Mouse (Mus musculus): ENCODE measurements around the gene Zbtb46.
"Not testable (repeated sequence)": the region's sequence is repeated elsewhere in the genome, so short reads cannot be mapped to it uniquely, and the experiment has no call there.

Gene Zbtb46

GRCm38 (mm10) chr2:181459153-181459672 lies at the start of gene Zbtb46:
Gene Zbtb46 (minus strand): TSS chr2:181459426.
- no peak for DNase-seq (ENCODE audit: extremely low read depth, insufficient read length, low spot score)

DNA sequence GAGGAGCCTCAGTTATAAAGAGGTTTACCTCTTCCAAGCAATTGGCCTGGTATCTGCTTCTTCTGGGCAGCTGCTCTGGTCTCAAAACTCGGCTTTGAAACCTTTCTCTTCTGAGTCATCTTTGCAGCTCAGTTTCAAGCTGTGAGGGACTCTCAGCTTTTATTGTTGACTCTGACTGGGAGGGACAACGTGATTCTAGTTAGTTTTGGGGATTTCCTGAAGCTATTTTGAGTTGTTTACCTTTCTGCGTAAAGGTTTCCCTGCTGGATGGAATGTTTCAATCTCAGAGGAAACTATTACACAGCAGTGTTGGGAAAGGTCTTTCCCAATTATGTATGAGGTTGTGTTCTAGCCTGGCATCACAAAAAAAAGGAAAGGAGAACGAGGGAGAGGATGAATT lies 39.4 kb upstream of the Zbtb46 start:
- DNase-seq (ENCODE audit: extremely low read depth, insufficient read length, low spot score): no peak

GRCm38 (mm10) chr2:181497548-181497875 lies 38.3 kb upstream of the Zbtb46 start:
- no peak for DNase-seq (ENCODE audit: extremely low read depth, insufficient read length, low spot score)

DNA sequence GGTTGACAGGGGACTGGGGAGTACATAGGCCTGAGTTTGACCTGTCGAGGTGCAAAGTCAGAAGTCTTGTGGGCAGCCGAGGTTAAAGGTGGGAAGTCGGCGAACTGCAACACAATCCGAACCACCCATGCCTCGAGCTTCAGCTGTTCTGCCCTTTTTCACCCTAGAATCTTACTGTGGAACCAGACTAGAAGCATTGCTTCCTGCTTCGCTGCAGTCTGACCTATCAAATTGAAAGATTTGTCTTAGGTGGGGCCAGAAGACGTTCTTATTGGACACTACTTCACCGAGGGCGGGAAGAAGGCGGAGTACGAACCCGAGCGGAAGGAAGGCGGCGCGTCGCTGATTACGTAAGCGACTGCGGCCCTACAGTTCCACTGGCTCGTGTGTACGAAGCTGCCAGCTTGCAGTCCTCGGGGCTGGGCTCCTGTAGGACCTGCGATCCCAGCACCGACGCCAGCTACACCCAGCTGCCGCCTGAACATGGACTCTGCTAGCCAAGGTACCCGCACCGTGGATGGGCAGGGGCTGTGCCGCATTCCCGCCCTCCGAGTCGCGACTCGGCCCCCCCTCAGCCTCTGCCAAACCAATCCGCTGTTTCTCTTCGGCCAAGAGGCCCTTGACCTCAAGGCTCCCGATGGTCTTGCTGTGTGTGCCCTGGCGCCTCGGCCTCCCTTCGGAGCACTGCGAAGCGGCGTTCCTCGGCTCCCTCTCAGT lies 37.8 kb upstream of the Zbtb46 start, which contains the start of gene Tpd52l2:
TSS of gene Tpd52l2 (plus strand) at position 312 of the 717 bp plus-strand sequence.
- DNase-seq (ENCODE audit: extremely low read depth, insufficient read length, low spot score): peak; percentile 98

DNA sequence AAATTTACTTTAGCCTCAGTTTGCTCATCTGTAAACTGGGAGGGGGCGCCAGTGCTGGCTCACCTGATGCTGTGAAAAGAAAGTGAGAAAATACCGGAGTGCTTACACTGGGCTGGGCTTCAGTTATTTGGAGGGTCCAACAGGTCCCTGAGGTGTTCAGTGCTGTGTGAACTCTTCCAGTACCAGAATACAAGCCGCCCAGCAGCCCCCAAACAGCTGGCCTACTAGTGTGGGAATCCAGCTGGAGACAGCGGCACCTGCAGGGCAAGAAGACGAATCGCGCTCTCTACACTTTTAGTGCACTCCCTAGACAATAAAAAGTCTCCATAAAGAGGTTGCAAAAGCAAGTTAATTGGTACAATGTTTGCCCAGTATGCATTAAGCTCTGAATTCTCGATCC lies 37.1 kb upstream of the Zbtb46 start:
- no peak for DNase-seq (ENCODE audit: extremely low read depth, insufficient read length, low spot score)

DNA sequence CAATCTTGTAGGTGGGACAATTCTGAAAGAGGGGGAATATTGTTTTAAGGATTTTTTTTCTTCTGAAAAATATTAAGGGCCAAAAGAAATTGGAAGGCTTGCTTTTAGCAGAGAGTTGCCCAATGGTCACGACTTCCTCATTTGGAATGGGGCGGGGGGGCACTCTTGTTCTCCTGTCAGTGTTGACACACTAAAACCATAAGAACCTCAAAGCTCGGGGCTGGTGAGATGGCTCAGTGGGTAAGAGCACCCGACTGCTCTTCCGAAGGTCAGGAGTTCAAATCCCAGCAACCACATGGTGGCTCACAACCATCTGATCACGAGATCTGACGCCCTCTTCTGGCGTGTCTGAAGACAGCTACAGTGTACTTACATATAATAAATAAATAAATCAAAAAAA lies 36.6 kb upstream of the Zbtb46 start:
- not testable (repeated sequence) for DNase-seq (ENCODE audit: extremely low read depth, insufficient read length, low spot score)

DNA sequence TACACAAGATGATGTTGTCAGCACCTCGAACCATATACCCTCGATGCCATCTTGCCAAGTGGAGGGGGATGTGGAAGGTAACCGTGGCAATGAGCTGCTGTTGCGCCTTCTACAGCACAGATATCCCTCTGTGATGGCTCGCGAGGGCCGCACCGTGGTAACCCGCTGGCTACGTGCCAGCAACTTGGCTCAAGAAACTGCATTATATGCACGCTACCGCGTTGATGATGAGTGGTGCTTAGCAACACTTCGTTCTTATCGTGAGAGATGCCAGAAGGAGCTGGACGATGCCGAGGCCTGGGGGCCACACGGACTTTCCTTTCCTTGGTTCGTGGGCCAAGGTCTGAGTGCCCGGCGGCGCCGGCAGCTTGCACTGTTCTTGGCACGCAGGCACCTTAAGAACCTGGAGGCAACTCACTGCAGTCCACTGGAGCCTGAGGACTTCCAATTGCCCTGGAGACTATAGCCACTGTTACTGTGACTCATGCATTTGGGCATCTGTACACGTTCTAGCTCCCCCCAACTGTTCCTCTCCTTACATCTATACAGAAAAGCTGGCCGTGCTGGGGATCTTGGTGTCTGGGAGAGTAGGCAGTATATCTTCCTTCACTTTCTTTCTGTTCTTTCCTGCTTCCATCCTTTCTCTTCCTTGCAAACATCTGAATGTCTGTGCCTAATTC lies 35.2 kb upstream of the Zbtb46 start:
- DNase-seq (ENCODE audit: extremely low read depth, insufficient read length, low spot score): peak; percentile 75

DNA sequence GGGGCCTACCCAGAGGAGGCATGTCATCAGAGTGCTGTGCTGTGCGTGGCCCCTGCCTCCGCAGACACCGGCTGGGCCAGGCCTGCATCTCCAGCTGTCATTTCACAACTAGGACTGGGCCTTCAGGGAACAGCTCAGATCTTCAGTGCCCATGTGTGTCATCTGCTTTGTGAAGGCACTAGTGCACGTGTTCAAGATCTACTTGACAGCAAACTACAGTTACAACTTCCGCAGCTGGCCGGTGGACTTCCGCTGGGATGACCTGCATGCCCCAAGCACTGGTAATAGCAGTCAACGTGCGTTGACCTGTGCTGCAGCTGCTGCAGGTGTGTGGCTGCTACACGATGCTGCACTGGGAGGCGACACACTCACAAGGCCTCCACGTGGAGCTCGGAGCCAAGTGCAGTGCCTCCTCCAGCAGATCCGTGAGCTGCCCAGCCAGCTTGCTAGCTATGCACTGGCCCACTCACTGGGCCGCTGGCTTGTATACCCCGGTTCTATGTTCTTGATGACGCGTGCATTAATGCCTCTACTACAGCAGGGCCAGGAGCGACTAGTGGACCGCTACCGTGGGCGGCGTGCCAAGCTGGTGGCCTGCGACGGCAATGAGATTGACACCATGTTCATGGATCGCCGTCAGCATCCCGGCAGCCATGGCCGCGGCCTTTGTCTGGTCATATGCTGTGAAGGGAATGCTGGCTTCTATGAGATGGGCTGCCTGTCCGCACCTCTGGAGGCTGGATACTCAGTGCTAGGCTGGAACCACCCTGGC lies 34.1 kb upstream of the Zbtb46 start, which contains the start of gene Abhd16b:
TSS of gene Abhd16b (plus strand) at position 51 of the 772 bp plus-strand sequence.
- DNase-seq (ENCODE audit: extremely low read depth, insufficient read length, low spot score): no peak

GRCm38 (mm10) chr2:181492206-181492605 lies 33.0 kb upstream of the Zbtb46 start:
- DNase-seq (ENCODE audit: extremely low read depth, insufficient read length, low spot score): no peak

GRCm38 (mm10) chr2:181491432-181492205 lies 32.4 kb upstream of the Zbtb46 start:
- DNase-seq (ENCODE audit: extremely low read depth, insufficient read length, low spot score): no peak

DNA sequence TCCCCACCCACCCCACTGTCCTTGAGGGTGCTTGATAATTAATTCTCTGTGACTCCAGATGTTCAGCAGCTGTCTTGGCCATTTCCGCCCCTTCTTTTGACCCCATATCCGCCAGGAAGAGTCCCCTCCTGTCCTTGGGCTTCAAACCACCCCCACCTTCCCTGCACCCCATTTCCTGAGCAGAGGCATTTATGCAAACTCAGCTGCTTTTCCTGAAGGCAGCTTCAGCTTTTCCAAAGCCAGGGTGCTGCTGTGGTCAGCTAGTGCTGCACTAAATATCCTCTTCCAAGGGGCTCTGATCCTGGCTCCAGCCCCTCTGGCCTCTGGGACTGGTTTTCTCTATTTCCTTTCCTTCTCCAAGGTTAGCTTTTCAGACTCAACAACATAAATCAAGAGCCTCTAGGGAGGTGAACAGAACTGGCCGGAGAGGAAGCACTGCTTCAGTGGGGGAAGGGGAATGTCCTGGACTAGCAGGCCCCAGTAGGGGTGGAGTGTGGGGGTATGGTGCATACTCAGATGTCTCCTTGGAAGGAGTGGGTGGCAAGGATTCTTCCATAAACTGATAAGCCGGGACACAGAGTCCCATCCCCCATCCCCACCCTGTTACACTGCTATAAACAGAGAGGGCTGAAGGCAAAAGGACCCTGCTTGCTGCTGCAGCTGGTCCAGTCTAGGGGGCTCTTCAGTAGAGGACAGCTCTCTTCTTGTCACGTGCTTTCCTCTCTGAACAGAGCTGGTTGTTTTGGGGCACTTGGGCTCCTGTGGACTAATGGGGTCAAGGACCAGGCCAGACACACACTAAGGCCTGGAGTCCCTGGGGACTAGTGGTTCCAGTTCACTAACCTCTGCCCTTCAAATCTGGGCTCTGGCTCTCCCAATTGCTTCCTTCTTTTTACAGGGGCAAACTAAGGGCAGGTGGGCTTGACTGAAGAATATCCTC lies 28.4 kb upstream of the Zbtb46 start:
- DNase-seq (ENCODE audit: extremely low read depth, insufficient read length, low spot score): no peak

DNA sequence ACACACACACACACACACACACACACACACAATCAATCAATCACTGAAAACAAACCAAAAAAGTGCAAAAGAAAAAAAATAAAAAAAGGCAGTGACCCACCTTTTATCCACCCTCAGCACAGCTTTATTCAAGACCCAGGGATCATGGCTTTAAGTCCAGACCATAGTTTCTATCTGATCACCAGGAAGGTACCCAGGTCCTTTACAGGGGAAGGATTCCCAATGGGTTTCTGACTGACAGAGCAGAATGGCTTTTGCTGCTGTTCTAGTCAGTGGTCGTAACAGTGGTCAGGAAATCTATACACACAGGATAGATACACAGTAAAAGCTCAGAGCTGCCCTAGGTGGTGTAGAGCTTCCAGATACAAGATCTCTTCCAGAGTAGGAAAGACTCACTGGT lies 26.5 kb upstream of the Zbtb46 start:
- no peak for DNase-seq (ENCODE audit: extremely low read depth, insufficient read length, low spot score)

DNA sequence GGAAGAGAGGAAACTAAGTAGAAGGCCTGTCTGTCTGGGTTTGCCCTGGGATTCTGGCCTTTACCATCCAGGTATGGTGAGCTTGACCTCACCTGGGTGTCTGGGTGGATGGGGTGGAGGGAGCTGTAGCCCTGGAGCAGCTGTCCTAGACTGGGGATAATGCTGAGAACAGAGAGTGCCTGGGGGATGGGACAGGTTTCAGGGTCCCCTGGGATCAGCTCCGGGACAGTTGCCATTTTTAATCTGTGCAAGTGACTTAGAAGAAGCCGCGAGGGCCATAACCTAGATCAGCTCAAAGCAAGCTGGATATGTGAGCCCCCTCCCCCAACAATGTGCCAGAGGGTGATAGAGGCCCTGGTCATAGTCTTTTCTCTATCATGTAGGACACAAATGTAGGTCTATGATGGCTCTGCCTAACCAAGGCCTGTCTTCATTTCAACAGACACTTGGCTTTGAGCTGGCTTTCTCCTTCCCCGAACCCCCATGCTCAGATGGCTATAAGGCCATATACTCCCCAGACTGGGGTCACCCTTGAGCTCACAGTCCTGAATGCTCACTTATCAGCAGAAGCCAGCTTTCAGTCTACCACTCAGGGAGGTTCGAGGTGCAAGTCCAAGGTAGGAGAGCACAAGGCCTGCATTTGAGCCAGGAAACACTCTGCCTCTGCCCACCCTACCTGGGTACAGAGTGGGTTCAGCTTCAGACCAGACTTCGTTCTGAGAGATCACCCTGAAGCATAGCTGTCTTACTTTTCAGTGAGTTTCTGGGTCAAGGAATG lies 25.4 kb upstream of the Zbtb46 start:
- no peak for DNase-seq (ENCODE audit: extremely low read depth, insufficient read length, low spot score)

GRCm38 (mm10) chr2:181483562-181484318 lies 24.5 kb upstream of the Zbtb46 start:
- DNase-seq (ENCODE audit: extremely low read depth, insufficient read length, low spot score): peak; percentile 52

- DNase-seq (ENCODE audit: extremely low read depth, insufficient read length, low spot score): no peak
Measured at GRCm38 (mm10) chr2:181483120-181483519, 23.9 kb upstream of the Zbtb46 start.

DNA sequence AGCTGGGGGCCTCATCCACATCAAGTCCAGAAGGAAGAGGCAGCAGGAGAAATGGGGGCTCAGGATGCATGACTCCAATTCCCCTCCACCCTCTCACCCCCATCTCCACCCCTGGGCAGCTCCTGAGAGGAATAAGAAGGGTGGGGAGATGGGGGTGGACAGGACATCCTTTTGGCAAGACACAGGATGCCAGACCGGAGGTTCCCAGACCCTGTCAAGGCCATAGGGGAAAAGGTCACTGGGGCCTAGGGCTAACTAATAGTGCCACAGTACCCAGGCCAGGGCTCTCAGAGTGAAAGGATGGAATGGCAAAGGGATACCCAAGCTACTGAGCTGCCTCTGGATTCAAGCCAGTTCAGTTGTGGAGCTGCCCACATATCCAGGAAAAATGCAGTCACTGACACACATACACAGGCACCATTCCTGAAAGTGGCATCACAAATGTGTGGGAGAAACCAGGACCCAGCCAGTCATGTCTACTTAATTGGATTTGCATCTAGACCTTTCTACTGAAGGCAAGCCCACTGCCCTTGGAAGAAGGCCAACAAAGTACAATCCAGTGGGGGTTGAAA lies 13.1 kb upstream of the Zbtb46 start:
- no peak for DNase-seq (ENCODE audit: extremely low read depth, insufficient read length, low spot score)

DNA sequence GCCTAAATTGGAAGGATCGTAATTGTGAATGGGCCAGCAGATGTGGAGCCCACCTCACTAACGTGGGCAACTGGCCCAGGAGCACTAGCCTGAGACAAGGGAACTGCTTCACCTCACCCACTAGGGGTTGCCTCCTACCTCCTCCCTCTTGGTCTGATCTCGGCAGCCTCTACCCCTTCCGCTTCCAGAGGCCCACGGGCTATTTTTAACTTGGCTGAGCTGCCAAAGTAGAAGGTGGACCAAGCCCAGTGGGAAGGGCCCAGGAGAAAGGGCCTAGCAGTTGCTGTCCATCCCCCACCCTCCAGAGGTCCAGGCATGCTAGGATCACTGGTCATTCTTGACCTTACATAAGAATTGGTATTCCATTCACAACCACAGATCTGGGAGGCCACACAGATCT lies 12.0 kb upstream of the Zbtb46 start:
- DNase-seq (ENCODE audit: extremely low read depth, insufficient read length, low spot score): peak; percentile 49

GRCm38 (mm10) chr2:181470285-181470684 lies 11.1 kb upstream of the Zbtb46 start:
- no peak for DNase-seq (ENCODE audit: extremely low read depth, insufficient read length, low spot score)

Measured in 3134 (cell line).